Mouse (Mus musculus) ovary, postnatal 36 days (tissue): ENCODE measurements at regions not wholly inside any gene's neighbourhood (a gene's known extent, or its start where the extent isn't known, plus 50 kb on each side); places are given as distances from the start of the nearest gene placed in this dataset.

ENCODE experiments used
- DNase-seq: peaks from one replicate; pipeline ENCODE4 v3.0.0; 2022; ENCODE audit warnings: low spot score, mixed read lengths

DNA sequence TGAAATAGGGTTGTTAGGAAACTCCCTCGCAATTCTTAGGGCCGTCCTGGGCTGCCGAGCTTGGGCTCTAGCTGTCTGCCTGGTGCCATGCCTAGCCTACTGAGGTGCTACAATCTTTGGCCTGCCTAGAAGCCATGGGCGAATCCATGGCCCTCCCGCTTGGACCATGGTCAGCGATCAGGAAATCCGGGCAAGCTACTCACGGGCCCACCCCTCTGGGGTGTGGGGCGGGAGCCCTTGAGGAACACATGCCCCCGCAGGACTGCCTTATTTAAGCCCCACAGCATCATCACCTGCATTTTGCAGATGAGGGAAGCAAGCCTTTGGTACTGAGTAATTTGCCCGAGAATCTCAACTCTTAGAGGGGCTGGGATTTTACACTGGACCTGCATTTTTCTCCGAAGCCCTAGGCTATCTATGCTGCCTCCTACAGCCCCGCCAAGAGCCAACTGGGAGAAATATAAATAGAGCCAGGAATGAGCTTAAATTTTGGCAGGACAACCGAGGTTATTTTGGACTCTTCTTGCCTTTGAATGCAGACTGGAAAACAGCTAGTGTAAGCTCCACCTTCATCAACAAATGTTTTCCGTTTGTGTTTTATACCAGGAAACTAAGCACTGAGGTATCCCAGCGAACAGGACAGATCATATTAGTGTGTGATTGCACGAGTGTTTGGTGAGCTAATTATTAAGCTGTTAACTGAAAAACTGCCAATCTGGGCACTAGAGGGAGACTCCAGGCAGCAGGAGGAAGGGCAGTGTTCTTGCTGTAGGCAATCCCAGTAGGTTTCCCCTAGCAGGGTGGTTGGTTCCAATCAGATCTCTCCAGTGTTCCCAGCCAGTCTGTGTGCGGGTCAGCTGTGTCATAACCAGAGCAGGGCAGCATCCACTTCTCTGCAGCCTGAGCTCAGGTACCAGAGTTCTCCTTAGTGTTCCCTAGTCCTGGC lies 183.6 kb upstream of the Foxn2 start:
- peak; percentile 66 for DNase-seq

DNA sequence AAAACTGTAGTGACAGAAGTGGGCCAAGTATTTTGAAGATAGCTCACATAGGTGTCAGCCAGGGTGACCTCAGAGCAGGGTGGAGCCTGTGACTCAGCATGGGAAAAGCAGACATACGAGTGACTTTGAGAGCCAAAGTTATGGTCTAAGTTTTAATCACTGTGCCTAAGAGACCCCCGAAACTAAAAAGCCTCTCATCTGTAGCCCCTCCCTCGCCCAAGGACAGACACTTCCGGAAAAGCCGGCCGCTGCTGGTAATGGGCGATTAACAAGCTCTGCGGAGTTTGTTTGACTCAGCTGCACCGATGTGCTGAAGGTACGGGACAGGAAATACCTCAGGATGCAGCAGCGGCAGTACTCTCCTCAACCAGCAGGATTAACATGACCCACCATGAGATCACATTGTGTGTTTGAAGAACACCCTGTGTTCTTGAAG lies 182.1 kb upstream of the Foxn2 start:
- DNase-seq: no peak

DNA sequence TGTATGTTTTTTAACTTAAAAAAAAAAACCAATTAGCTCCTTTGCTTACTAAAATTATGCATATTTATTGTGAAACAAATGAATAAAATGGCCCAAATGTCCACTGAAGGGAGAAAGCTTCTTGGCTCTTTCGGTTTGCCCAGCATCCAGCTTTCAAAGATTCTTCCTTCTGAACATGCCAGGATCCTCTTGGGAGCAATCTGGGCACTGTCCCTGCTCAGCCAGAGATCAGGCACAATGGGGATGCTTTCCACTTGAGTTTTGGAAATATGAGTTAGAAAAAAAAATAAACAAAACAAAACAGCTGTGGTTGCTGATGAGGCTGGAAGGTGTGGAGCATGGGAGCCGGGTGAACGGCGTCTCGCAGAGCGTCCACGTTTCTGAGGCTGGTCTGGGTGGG lies 180.3 kb upstream of the Foxn2 start:
- no peak for DNase-seq

DNA sequence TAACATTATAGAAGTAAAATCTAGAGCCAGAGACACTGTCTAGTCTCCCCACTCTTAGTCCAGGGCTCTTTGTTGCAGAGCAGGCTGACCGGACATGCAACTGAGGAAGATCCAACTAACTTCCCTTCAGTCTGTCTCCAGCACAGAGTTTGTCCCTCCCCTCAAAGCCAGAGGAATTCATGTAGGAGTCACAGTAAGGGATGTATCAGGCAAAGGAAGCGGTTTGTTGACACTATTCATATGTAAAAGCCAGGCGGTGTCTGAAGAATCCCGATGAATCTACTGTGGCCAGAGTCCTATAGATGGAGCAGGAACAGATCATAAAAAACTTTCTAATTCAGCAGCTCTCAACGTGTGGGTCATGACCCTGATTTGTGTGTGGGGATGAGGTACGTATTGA lies 179.7 kb upstream of the Foxn2 start:
- no peak for DNase-seq

DNA sequence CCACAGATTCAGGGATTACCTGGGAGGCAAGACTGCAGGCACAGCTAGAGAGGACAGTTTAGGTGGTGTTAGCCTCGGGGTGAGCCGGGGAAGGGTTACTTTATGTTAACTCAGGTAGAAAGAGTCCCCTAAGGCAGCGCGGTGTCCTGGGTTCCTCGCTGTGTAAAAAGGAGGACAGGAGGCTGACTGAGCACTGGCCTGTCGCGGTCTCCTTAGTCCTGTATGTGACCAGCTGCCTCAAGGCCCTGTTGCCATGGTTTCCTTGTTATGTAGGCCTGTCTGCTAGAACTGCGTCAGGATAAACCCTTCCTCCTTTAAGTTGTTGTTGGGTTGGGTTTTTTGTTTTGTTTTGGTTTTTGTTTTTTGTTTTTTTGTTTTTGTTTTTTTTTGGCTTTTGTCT lies 179.0 kb upstream of the Foxn2 start:
- DNase-seq: no peak

DNA sequence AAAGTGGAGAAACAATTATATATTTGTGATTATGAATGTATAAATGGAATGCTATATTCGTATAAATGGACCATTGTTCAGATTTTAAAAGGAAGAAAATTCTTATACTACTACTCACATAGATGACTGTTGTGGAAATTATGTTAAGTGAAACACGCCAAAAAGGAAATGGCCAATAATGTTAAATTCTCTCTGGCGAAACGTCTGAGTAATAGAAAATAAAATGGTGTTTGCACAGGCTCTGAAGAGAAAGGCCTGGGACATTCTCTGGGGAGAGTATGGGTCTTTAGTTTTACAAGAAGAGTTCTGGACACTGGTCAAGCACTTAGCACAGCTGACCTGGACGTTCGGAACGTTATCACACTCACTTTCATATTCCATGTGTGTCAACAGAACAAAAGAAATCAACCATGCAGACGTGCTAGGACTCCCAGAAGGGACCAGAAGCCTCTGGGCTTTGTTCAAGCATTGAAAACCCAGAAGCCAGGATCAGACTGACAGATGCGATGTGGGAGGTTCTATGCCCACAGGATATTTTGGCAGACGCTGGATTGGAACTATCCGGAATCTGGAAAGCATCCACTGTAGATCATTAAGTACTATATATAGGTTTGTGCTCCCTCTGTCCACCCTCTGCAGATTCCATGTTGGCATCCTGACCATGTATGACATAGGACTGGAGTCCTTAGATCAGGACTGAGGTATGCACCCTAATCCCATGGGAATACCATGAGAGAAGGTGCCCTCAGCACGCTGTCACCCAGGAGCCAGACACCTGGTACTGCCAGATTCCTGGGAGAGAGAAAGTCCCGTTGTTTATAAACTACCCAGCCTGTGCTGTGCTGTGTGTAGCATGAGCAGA lies 178.0 kb upstream of the Foxn2 start:
- DNase-seq: no peak

DNA sequence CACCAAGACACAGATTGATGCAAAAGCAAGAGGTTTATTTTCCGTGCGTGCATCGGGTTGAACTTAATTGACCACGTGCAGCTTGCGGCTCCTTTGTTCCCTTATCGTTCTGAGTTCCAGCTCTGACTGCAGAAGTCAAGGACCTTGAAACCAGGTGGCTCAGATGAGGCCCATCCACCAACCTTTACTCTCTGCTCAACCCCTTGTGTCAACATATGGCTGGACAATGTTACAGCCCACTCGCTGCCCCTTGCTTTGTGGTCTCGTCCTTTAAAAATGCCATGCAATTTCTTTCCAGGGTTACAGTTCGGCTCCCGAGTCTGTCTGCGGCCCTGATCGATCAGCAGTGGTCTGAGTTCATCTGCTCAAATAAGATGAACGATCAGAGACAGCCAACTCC lies 175.2 kb upstream of the Foxn2 start:
- DNase-seq: no peak

DNA sequence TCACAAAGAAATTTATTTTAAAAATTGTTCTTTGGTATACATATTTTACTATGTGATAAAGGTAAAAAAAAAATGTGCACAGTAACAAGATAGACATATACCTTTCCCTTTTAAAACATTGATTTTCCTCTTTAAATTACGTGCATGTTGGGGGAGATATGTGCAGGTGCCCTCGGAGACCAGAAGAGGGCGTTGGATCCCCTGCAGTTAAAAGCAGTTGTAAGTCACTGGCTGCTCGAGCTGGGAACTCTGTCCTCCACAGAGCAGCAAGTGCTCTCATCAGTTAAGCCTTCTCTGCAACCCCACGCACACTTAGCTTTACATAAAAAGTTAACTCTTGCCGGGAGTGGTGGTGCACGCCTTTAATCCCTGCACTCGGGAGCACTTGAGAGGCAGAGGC lies 172.3 kb upstream of the Foxn2 start:
- no peak for DNase-seq

DNA sequence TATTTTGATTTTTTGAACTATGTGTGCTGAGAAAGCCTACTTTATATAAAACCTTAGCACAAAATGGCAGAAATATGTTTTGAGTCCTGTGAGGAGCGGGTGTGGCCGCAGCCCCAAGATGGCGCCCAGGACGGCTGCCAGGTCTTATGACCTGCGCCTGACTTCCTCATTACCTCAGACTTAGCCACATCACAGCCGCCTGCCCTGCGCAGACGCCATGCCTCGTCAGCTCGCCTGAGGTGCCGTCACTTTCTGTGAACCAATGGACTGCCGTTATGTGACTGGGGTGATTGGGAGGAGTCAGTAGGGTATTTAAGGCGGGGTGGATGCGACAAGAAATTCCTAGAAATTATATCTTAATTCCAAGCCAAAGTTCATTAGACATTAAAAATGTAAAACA lies 171.7 kb upstream of the Foxn2 start:
- no peak for DNase-seq

DNA sequence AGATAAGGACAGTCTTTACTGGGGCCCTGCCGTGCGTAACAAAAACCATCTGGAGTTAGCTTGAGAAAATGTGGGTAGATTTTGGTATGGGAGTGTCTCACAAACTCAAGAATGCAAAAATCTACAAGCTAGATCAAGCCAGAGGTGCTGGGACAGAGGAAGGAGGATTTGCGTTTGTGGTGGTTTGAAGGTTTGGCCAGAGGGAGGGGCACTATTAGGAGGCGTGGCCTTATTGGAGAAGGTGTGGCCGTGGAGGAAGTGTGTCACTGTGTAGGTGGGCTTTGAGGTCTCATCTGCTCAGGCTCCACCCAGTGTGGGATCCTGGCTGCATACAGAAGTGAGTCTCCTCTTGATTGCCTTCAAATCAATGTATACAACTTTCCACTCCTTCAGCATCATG lies 169.6 kb upstream of the Foxn2 start:
- DNase-seq: no peak

DNA sequence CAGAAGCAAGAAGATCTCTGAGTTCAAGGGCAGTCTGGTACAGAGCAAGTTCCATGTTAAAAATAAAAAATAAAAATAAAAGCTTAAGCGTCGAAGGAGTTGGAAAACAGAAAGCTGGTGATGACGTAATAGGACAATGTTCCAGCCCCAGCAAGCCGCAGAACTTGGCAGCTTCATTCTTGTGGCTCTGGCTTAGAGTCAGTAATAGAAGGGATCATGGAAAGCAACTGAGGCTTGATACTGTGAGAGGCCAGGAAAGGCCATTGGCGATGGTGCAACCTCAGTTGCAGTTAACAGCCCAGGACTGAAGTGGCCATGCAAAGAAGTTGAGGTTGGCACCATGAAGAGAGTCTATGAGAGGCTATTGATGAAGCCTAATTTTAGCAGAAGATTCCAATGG lies 168.3 kb upstream of the Foxn2 start:
- no peak for DNase-seq

DNA sequence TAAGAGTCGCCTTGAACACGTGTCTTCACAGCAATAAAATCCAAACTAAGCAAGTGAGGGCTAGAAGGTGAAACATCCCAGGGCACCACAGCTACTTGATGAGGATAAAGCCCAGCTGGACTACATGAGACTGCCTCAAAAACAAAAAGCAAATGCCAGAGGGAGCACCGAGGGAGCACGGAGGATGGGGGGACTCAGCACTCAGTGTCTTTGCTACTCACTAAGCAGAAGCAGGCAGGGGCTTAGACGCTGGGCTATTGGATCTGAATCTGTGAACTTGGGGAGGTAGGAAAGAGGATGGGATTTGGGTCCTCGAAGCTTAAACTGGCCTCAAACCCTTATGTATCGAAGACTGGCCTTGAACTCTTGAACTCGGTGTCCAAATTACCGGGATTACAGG lies 167.0 kb upstream of the Foxn2 start:
- no peak for DNase-seq

DNA sequence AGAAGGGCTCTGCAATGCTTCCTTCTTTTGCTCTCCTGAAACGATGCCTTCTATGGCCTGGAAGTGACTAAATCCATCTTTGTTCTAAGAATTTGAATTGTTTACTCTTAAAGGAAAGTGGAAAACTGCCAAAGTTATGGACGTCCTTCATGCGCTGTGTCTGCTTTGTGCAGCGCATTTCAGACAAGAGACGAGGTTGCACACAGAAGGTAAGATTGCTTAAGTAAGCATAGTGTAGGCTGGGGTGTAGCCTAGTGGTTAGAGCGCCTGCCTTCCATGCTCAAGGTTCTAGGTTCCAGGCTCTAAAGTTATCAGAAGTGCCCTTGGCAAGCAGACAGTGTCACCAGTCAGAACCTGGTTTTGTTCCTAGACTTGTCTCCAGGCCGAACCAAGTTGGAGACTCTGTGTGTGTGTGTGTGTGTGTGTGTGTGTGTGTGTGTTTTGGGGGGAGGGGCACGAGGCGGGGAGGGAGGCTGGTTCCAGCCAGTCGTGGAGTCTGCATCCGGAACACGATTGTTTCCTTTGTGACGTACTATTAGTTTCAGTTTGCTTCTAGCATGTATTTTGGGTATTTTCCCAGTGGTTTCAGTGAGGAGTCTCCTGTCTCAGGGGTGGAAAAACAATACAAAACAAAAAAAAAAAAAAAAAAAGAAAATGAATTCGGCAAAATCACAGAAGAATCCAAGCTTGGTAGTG lies 166.4 kb upstream of the Foxn2 start:
- peak; percentile 40 for DNase-seq

DNA sequence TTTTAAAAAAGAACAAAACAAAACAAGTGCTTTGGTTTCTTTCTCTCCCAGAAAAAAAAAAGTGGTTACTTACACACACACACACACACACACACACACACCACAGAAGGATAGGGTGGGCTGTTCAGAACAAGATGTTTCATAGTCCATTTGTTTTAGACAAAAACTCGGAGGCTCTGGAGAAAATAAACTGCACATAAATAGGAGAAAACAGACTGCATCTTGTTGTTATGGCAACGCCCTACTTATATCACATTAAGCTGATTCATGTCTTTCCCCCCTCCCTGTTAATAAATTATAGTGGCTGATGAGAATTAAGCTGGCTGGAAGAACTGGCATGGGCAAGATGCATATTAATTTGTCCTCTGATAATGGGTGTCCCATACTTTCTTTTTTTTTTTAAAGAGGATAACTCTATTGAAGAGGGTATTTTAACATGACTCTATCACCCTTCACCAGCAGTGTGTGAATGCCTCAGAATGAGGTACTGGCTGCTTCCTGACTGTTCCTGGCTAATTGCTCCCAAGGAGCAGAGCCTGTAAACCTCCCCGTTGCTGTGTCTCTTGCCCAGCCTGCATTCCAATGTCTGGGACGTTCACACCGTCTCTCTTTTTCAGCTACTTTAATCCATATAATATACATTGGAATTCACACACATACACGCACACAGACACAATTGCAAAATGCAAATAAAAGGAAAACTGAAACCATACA lies 165.6 kb upstream of the Foxn2 start:
- DNase-seq: no peak

DNA sequence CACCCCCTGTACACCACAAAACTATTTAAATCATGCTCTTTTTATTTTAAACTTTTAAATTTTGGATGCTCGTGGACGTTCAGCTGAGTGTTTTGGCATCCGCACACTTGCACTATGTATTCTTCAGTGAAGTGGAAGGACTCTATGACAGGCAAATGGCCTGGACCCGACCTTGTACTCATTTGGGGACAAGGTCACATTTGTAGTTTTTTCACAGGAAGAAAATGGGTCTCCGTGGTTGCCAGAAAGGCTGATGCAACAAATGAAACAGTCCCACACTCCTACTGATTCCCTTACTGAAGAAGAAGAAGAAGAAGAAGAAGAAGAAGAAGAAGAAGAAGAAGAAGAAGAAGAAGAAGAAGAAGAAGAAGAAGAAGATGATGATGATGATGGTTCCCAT lies 160.9 kb upstream of the Foxn2 start:
- no peak for DNase-seq

DNA sequence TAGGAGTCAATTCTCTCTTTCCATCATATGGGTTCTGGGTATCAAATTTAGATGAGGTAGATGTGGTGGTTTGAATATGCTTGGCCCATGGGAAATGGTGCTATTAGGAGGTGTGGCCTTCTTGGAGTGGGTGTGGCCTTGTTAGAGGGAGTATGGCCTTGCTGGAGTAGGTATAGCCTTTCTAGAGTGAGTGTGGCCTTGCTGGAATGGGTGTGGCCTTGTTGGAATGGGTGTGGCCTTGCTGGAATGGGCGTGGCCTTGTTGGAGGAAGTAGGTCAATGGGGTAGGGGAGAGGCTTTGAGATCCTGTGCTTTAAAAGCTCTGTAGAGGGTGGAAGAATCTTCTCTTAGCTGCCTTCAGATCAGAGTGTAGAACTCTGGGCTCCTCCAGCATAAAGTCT lies 157.8 kb upstream of the Foxn2 start:
- no peak for DNase-seq

DNA sequence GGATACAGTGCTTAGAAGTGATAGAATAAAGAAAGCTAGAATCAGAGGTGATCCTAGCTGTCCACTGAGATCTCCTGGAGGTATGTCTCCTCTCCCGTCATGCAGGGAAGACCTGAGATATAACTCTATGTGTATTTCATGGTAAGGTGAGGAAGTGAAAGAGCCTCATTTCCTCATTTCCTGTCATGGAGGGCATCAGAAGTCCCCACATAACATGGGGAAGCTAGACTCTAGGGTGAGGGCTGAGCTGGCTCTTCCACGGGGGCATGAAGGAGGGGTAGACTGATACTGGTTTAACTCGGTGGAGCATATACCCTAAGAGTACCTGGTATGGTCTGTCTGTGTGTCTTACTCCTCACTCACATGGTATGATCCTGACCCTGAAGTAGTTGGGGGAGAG lies 156.0 kb upstream of the Foxn2 start:
- no peak for DNase-seq

DNA sequence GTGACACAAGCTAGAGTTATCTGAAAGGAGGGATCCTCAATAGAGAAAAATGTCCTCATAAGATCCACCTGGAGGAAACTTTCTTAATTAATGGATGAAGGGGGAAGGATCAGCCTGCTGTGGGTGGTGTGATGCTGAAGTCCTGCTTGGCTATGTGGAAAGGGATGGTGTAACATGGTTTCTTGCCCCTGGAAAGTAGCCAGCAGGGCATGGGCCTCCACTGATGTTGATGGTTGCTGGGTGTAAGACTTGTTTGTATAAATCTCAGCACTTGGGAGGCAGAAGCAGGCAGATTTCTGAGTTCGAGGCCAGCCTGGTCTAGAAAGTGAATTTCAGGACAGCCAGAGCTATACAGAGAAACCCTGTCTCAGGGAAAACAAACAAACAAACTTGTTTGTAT lies 152.7 kb upstream of the Foxn2 start:
- no peak for DNase-seq

DNA sequence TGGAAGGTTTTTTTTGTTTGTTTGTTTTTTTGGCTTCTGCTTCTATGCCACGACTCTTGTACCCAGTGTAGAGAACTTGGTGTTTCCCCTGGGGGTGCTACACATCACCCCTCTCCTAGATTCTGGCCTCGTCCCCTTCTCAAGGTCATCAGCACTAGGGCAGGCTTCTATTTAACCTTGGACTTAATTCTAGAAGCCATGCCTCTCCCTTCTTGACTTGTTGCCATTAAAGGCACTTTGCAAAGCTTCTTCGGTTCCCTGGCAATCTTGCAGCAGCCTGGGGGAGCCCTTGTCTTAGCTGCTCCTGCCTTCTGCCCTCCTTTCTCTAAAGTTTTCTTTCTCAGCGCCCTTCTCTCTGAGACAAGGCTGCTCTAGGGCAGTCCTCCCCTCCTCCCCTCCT lies 143.0 kb upstream of the Foxn2 start:
- peak; percentile 37 for DNase-seq

DNA sequence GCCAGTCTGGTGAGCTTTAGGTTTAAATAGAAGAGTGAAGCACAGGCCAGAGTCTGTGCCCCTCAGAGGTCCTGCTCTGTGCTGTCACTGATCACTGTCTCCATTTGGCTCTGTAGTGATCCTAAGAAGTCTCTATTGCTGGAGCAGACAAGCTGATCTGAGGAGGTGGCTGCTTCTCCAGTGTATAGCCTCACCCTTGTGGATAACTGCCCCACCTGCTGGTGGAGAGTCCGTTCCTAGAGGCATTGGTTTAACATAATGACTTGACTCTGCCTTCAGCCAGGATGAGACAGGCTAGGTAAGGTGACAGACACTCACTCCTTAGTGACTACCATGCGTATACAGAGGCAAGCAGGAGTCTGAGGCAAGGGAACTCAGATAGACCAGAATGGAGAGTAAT lies 136.5 kb upstream of the Foxn2 start:
- DNase-seq: peak; percentile 41

DNA sequence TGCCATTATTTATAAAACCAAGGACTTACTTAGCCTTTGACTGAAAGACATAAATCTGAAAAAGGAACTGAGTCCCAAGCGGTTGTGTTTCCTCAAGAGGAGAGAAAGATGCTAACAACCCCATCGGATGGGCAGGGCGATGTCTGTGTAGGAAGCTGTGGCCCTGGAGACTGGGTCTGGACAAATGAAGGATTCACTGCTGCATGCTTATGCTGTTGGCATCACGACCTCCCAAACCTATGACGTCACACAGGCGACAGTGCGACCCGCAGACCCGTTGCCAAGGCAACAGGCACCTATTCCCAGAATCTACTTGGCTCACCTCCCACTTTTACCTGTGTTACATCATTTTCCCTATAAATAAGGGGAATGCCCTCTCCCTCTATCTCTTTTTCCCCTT lies 135.3 kb upstream of the Foxn2 start:
- no peak for DNase-seq

DNA sequence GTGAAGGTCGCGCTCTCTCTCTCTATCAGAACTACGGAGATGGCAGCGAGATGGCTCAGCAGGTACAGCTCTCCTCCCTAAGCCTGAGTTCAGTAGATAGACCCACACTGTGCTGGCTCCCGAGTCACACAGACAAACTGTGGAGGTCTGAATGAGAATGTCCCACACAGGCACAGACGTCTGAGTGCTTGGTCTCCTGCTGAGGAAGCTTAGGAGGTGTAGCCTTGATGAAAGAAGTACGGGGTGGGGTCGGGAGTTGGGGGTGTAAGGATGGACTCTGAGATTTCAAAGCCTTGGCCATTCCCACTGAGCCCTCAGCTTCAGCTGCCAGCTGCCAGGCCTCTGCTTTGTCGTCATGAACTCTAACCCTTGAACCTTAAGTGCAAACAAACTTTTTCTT lies 134.2 kb upstream of the Foxn2 start:
- DNase-seq: no peak
